Mouse (Mus musculus) thymus, adult 2 months (tissue): Measurements from ENCODE around the gene Gm3448. TPM values are rescaled to one million over a fixed set of nuclear protein-coding genes. Genes with fewer than 3 reads are reported as not detected.
"Not testable (repeated sequence)": the region's sequence is repeated elsewhere in the genome, so short reads cannot be mapped to it uniquely, and the experiment has no call there.

ENCODE experiments used
- DNase-seq: peaks from one replicate; pipeline ENCODE4 v3.0.0; 2021
- H3K27ac ChIP-seq: fragments of 200-500 bp; 2 replicates; pipeline ENCODE4 v1.5.1; 2012; ENCODE audit warnings: low read length, control low read depth; ENCODE audit not compliant: control insufficient read depth, insufficient read depth
- H3K27me3 ChIP-seq: fragments of 200-500 bp; 2 replicates; pipeline ENCODE4 v1.6.1; 2012; ENCODE audit warnings: mild to moderate bottlenecking, low read length, moderate library complexity, mixed read lengths; ENCODE audit not compliant: control insufficient read depth, insufficient read depth
- H3K36me3 ChIP-seq: fragments of 200-500 bp; 2 replicates; pipeline ENCODE4 v1.6.1; 2012; ENCODE audit warnings: mild to moderate bottlenecking, low read length, moderate library complexity; ENCODE audit not compliant: control insufficient read depth, insufficient read depth
- H3K4me1 ChIP-seq: fragments of 200-500 bp; replicated peaks from 2 replicates; pipeline ENCODE4 v1.6.1; 2012; ENCODE audit warnings: low read length; ENCODE audit not compliant: control insufficient read depth, insufficient read depth
- H3K4me3 ChIP-seq: fragments of 200-500 bp; 2 replicates; pipeline ENCODE4 v1.5.1; 2012; ENCODE audit warnings: mild to moderate bottlenecking, low read length, control low read depth, moderate library complexity; ENCODE audit not compliant: control insufficient read depth, insufficient read depth
- CTCF ChIP-seq: fragments of 200-500 bp; IDR thresholded peaks from 2 replicates; pipeline ENCODE4 v1.5.1; 2012; ENCODE audit warnings: mild to moderate bottlenecking, control low read depth, low read length, moderate library complexity, borderline replicate concordance; ENCODE audit not compliant: control insufficient read depth, poor library complexity, insufficient read depth; ENCODE audit errors: extremely low read depth
- POLR2A ChIP-seq: fragments of 200-500 bp; IDR thresholded peaks from 2 replicates; pipeline ENCODE4 v1.6.1; 2012; ENCODE audit warnings: mild to moderate bottlenecking, low read length, control low read depth, moderate library complexity; ENCODE audit not compliant: control insufficient read depth, poor library complexity, insufficient read depth; ENCODE audit errors: extremely low read depth
- WGBS: fragments of 180-500 bp; shearing (Covaris S2); methylation state at CpG from one replicate; pipeline ENCODE4 v1.1.7; 2018; 5-methylcytosine and 5-hydroxymethylcytosine counted together
- polyA plus RNA-seq: library from polyadenylated mRNA; depleted of rRNA; stranded (reverse); fragments of >200 nt; gene quantifications from 2 replicates; pipeline ENCODE4 v1.2.3, GENCODE M21; 2012

The Gm3448 gene
- polyA plus RNA-seq, 1 experiment, result 0.92 TPM

DNA sequence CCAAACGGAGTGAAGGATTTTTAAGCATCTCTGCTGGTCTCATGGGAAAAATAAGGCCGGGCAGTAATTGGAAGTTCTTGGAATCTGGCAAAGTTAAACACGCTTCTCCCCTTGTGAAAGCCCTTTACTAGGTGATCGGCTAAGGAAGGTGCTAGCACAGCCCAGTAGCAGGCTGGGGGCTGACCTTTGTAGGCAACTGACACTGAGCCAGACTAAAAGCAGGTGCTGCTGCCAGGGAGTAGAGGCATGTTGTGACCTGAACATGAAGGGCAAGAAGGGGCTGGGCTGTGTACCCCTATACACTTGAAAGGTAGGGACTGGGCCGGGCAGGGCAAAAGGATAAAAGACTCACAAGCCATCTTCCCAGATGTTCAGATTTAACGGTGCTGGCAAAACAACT is 19.0 kb upstream of the Gm3448 start:
- TF ChIP-seq CTCF (no peak), POLR2A (no peak)

DNA sequence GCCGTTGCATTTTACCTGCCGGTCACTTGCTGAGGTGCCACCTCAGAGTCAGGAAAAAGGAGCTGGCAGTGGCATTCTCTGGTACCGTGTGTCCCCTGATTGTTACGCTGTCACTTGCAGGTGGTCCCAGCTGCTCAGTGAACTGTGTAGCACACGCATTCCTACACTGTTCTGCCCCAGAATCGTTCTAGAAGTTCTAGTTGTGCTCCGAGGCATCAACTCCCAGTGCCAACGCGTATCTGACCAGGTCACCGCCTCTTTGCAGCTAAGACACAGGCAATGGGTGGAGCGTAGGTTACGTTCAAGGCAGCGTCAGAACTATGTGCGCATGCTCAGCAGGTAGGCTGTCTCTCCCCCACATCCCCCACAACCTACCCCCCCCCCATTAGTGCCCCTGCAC is 18.3 kb upstream of the Gm3448 start:
- no peak for TF ChIP-seq POLR2A
- TF ChIP-seq CTCF, result no peak
- 98% methylated on average over 14 of the region's 14 CpGs for WGBS

More for the DNA sequence above, 19.0 kb upstream of the Gm3448 start:
- H3K27me3 ChIP-seq, result no peaks in the 10 kb centered on the region
- no peak overlapping the region for H3K27ac ChIP-seq
- 90% methylated on average over 6 of the region's 6 CpGs for WGBS
- H3K4me3 ChIP-seq, result no peak overlapping the region
- DNase-seq, result no peak
- peaks cover 27% of the 10 kb centered on the region; the same call in 1 of the 2 replicates for H3K36me3 ChIP-seq
- no peaks in the 10 kb centered on the region for H3K4me1 ChIP-seq

DNA sequence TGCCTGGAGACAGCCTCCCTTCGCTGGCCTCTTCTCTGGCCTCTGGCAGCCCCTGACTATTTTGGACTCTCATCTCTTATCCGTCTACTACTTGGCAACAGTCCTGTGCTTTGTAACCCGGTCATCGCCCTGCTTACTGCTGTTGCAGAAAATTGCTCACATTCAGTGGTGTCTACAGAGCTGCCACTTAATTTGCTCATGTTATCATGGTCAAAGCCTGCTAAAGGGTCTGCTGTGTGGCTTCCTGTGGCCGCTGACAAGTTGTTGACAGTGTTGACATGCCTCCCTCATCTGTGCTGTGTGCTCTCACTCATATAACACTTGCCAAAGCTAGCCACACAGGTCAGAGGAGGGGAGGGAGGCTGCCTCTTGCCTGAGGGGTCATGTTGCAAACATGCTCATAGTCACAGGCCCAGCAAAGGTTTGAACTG is 16.8 kb upstream of the Gm3448 start:
- DNase-seq, result no peak
- no peaks in the 10 kb centered on the region for H3K4me1 ChIP-seq
- H3K27ac ChIP-seq, result no peak overlapping the region
- peaks cover 27% of the 10 kb centered on the region; the same call in 1 of the 2 replicates for H3K36me3 ChIP-seq
- H3K27me3 ChIP-seq, result no peaks in the 10 kb centered on the region
- H3K4me3 ChIP-seq, result no peak overlapping the region
- TF ChIP-seq CTCF (no peak), POLR2A (no peak)
- WGBS, result 96% methylated on average over 5 of the region's 5 CpGs

More for the DNA sequence above, 18.3 kb upstream of the Gm3448 start:
- Histone ChIP-seq H3K36me3 (peaks cover 27% of the 10 kb centered on the region; the same call in 1 of the 2 replicates), H3K4me3 (no peak overlapping the region), H3K4me1 (no peaks in the 10 kb centered on the region), H3K27me3 (no peaks in the 10 kb centered on the region), H3K27ac (no peak overlapping the region)
- no peak for DNase-seq

DNA sequence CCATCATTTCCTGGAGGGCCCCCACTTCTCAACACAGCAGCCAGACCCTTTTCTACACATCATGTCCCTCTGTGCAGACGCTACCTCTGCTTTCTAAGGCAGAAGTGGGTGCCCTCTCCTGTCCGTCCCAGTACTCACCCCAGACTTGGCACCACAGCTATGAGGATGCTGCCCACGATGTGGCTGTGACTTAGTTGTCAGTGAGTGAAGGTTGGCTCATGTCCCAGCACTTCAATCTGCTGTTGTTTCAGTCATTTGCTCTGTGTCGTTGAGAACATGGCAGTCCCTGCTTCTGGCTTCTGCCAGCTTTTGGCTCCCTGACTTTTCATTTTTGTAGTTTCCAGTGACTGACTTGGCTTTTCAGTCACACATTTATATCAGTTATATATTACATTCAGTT is 14.6 kb upstream of the Gm3448 start:
- no peak for DNase-seq
- Histone ChIP-seq H3K4me1 (no peaks in the 10 kb centered on the region), H3K4me3 (no peak overlapping the region), H3K27ac (no peak overlapping the region), H3K27me3 (no peaks in the 10 kb centered on the region), H3K36me3 (peaks cover 27% of the 10 kb centered on the region; the same call in 1 of the 2 replicates)
- no peak for TF ChIP-seq POLR2A
- TF ChIP-seq CTCF, result no peak
- 89% methylated on average over 4 of the region's 4 CpGs for WGBS

DNA sequence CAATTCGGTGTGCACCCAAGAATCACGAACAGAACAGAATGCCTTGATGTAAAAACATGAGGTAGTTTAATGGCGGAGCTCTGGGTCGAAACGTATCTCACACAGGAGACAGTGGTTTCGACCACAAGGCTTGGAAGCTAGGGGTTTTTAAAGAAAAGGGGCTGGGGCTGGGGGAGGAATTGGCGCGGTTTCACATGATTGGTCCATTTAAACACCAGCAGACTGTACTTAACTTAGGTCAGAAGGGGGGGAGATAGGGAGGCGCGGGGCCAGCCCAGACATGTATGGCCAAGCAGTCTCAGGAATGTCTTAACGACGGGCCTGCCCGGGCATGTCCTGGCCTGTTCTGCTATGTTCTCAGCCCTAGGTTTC is 12.5 kb upstream of the Gm3448 start:
- H3K27me3 ChIP-seq, H3K27ac ChIP-seq, H3K4me1 ChIP-seq, H3K4me3 ChIP-seq, DNase-seq: not testable (repeated sequence)
- 95% methylated on average over 12 of the region's 13 CpGs for WGBS
- peaks cover 14% of the 10 kb centered on the region; the same call in 1 of the 2 replicates for H3K36me3 ChIP-seq

DNA sequence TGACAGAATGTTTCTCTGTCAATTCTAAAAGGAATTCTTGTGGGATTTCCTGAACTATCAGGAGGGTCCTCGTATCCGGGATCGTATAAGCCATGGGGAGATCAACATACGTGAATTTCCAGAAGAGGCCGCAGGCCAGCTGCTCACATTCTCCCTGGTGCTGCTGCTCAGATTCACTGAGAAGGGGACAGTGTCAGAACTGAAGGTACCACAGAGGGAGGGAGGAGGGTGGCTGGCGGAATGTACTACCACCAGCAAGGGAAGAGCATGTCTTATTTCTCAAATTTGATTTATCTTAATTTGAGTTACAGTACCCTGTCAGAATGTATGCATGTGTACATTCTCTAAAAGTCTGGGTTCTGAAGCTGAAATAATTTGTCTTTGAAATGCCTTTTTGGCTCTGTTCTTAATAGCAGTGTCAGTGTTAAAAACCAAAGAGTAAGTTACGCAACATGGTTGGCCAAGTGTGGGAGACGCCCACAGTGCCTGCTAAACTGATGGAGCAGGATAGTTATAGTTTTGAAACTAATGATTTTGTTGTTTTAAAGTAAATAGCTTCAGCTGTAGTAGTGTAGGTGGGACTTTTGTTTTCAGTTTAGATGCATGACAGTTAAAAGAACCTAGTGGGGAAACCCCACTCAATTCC is 12.0 kb upstream of the Gm3448 start:
- peaks cover 11% of the 10 kb centered on the region; the same call in 1 of the 2 replicates for H3K36me3 ChIP-seq
- H3K27ac ChIP-seq, H3K4me1 ChIP-seq, DNase-seq, H3K27me3 ChIP-seq, H3K4me3 ChIP-seq: not testable (repeated sequence)
- WGBS, result 98% methylated on average over 6 of the region's 8 CpGs

DNA sequence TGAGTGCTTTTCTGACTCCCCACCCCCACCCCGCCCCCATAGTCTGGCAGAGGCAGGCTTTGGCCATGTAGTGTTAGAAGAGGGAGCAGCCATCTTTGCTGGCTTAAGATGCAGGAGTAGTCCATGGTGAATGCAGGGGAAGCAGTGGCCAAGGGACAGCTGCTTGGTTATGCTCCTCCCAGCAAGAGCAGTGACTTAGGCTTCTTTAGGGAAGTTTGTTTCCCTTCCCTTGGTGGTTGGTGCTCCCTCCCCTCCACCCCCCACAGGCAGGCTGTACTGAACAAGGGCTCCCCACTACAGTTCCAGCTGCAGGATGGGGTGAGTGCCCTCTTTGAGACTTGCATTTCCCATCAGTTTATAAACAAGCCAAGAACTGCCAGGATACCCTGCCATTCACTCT is 11.4 kb upstream of the Gm3448 start:
- 80% methylated on average over 1 of the region's 1 CpGs for whole genome bisulfite sequencing

DNA sequence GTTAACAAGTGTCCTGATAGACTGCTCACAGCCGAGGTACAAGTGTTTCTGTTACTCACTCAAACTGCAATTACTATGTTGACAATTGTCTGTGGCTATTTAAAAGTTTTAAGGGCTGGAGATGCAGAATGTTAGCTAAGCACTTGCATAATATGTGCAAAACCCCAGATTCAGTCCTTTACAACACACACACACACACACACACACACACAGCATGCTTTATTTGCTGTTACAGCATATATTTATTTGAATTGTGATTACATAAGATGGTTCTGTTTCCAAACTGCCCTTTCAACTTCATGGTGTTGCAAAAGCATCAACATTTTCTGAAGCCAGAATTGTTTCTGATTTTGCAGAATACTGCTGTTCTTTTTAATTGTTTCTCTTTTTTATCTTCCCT is 9.0 kb upstream of the Gm3448 start:
- H3K4me3 ChIP-seq, H3K36me3 ChIP-seq, H3K27me3 ChIP-seq, DNase-seq, H3K27ac ChIP-seq, H3K4me1 ChIP-seq: not testable (repeated sequence)
- whole genome bisulfite sequencing, result no CpG with 5 or more reads among the region's 1 CpGs

More for the DNA sequence above, 11.4 kb upstream of the Gm3448 start:
- not testable (repeated sequence) for H3K4me3 ChIP-seq, H3K27ac ChIP-seq, H3K4me1 ChIP-seq, DNase-seq, H3K27me3 ChIP-seq, H3K36me3 ChIP-seq

DNA sequence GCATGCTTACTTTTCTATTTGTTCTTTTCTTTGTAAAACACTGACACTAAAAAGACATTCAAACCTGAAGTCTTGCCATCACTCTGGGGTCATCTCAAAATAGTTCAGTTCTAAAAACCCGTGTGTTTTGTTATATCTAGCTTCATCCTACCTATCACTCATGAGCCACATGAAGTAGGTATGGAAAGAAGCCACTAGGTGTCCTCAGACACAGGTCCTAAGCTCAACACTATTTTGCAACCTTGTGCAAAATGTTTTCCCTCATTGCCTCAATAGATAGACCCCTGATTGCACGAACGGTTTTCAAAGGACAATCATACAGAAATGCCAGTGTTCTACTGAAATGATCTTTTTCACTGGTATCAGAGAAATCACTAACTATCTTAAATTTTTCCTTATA is 882 bp downstream of the Gm3448 start:
- not testable (repeated sequence) for H3K36me3 ChIP-seq, DNase-seq, H3K4me3 ChIP-seq, H3K27me3 ChIP-seq, H3K4me1 ChIP-seq, H3K27ac ChIP-seq
- no CpG with 5 or more reads among the region's 3 CpGs for WGBS

DNA sequence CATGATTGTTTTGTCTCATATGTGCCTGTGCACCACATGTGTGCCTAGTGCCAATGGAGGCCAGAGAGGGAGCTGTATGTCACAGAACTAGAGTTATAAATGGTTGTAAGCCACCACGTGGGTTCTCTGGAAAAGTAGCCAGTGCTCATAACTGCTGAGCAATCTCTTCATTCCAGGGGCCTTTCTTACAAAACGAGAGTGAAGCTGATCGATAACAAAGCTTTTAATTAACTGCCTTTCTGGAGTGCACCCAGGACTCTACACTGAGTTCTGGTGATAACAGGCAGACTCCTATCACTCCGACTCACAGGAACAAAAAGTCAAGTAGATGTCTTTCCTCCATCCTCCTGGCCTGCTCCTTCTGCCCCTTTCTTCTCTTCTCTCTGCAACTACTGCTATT is 9.9 kb downstream of the Gm3448 start:
- H3K36me3 ChIP-seq, H3K4me1 ChIP-seq, H3K27ac ChIP-seq, H3K27me3 ChIP-seq, H3K4me3 ChIP-seq, DNase-seq: not testable (repeated sequence)
- WGBS, result no CpG with 5 or more reads among the region's 4 CpGs
